Mouse (Mus musculus) thymus, adult 18-20 months (tissue): ENCODE measurements around the gene Map3k6.
A peak's percentile ranks its signal among the peaks of the same experiment; 100 is the strongest.

Experiments used
- DNase-seq, 2 experiments: peaks; one replicate each; pipeline ENCODE4 v3.0.0; 2022; ENCODE audit warnings: mixed read lengths in 2 of 2

Map3k6 gene

GRCm38 (mm10) chr4:133217641-133218040, 23.0 kb upstream of the Map3k6 start:
- peak in 1 of 2 experiments; percentile 27 for DNase-seq

GRCm38 (mm10) chr4:133218745-133219144, 21.9 kb upstream of the Map3k6 start:
- DNase-seq: no peak

GRCm38 (mm10) chr4:133220656-133221055, 20.0 kb upstream of the Map3k6 start:
- no peak for DNase-seq

DNA sequence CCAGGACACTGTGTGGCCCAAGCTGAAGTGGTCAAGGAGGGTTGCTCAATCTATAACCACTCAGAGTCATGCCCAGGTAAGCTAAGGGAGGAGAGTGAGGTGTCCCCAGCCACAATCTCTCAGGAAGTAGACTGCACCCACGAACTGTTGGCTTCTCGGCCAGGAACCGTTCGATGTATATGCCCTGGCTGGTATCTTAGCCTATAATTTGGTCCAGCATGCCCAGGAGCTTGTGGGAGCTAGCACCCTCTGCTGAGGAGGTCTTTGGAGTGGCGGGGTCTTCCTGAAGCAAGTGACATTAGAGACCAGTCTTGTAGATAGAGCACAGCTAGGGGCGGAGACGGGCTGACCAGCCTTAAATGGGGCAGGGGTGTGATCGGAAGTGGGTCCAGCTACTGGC, 18.9 kb upstream of the Map3k6 start:
- DNase-seq: no peak

DNA sequence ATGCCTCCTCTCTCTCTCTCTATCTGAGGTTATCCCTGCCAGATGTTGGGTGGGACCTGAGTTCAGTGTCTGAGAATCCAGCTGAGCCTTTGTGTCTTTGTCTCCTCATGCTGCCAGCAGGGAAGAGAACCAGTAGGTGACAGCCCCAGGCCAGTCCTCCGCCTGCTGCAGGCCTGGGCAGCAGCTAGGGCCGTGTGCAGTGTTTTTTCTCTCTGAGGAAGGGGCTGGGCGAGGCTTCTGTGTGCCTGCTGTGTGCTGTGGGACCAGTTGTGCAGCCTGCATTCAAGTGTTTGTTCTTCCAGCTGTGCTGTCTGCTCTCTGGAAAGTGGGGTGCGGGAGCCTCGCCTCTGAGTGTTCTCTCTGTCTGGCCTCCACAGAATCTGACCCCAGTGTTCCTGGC, 16.7 kb upstream of the Map3k6 start:
- no peak for DNase-seq

DNA sequence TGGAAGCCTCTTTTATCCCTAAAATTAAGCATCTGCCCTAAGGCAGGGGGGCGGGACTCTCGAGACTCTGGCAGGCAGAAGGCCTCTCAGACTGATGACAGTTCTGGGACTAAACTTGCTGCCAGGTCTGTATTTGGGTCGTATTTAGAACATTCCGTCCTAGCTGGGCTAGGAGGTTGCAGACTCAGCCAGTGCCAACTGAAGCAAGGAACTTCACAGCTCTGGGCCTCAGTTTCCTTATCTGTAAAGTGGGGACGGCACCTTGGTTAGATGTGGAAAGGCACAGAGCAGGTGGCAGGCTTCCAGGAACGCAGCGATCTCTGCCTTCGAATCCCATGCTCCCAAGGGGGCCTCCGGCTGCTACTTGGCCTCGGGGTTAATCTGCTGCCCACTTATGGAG, 14.5 kb upstream of the Map3k6 start:
- DNase-seq: no peak

DNA sequence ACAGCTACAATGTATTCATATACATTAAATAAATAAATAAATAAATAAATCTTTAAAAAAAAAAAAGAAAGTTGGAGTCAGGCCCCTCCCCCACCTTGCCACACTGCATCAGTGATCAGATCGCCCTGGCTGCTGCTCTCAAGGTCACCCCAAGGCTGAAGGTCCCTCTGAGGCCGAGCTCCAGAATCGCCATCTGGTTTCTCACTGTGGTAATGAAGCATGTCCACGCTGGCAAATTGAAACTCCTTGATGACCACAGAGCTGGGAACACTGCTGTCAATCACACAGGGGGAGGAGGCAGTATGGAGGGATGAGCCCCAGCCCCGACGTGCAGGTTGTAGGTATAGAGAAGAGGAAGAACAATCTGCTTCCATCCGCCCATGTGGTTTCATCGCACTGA, 13.0 kb upstream of the Map3k6 start:
- no peak for DNase-seq

DNA sequence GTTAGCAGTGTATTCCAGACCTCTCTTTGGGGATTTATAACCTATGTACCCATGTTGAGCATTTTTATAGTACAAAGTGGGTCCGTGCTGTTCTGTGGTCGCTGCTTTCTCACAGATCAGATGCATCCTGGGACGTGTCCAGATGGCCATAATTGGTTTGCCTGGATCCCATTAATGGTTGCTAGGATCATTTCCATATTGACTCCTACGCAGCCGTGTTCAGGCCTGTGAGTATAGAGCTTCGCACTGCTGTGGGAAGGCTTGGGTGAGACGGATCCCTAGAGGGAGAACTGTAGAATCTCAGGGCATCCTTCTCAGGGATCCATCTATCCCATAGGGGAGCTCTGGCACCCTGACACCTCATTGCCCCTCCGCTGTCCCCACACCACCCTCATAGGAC, 11.0 kb upstream of the Map3k6 start:
- DNase-seq: no peak

DNA sequence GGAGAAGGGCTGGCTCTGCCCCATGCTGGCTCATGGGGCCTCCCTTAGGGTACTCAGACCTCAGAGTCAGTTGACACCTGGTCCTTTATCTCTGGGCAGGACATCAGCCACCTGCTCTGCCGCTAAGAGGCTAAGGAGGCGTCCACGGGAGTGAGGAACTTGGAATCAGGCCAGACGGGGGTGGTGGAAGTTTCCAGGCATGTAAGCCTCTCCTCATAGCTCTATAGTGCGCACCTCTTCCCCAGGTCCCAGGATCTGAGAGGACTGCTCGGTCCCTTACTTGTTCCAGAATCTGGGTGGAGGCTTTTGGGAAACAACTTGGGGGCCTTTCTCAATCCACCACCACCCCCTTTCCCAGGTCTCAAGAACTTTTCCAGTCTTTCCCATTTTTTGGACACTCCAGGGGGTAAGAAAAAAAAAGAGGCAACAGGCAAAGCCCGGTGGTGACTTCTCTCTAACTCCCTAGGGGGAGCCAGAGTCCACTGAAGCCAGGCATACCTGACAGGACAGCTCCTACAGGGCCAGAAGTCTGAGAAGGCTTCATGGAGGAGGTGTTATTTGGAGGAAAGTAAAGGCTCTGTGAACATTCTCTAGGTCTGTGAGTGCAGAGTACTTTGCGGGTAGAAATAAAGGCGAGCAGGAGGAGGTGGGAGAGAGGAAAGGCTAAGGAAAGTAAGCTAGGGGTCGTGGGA, 7.2 kb upstream of the Map3k6 start:
- no peak for DNase-seq

DNA sequence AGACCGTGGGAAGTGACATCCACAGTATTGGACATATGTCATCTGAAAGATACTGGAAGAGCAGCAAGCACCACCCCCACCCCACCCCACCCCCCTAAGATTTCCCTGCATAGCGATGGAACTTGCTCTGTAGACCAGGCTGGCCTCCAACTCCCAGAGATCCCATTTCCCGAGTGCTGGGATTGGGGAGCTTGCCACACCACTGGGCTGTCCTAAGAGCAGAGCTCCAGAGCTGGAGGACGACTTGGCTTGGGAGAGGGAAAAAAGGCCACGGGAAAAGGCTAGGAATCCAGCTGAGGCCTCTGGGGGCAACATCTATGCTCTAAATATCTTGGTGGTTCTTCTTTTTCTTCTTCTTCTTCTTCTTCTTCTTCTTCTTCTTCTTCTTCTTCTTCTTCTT, 5.8 kb upstream of the Map3k6 start:
- no peak for DNase-seq

GRCm38 (mm10) chr4:133235415-133235814, 5.2 kb upstream of the Map3k6 start:
- no peak for DNase-seq

GRCm38 (mm10) chr4:133237911-133238310, 2.7 kb upstream of the Map3k6 start:
- DNase-seq: peak; percentile 43 to 57

DNA sequence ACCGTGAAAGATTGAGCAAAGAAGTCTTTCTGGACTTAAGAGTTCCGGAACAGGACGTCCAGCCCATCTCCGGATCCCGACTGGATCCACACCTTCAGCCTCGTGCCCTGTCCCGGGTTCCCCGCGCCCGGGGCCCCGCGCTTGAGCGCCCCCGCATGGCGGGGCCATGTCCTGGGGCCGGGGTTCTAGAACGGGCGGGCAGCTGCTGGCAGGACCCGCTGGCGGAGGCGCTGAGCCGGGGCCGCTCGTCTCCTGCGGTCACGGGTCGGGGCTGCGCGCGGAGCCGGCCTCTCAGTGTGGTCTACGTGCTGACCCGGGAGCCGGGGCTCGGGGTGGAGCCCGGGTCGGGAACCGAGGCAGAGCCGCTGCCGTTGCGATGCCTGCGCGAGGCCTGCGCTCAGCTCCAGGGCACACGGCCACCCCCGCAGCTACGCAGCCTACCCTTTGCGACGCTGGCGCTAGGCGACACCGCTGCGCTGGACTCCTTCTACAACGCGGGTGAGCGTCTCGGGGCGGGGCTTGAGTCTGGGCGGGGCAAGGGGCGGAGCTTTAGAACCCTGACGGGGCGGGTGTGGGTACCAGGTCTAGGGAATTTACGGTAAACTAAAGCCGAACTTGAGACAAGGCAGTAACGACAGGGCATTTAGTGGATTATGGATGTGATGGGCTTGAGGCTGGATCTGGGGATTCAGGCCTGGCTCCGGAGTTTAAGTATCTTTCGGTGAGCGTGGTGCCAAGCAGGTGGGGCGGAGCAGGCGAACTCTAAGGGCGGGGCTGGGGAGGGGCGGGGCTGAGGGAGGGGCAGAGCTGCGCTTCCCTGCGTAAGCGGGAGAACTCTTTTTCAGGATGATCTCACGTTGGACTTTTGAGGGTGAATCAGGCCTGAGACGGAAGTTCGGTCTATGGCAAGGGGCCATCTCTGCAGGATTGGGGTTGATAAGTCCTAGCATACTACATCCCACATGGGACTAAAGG, 603 bp downstream of the Map3k6 start:
- DNase-seq: peak; percentile 78 to 83

GRCm38 (mm10) chr4:133241910-133242309, 1.3 kb downstream of the Map3k6 start:
- DNase-seq: no peak

- DNase-seq: no peak
Measured at GRCm38 (mm10) chr4:133242710-133243109, 2.1 kb downstream of the Map3k6 start.

DNA sequence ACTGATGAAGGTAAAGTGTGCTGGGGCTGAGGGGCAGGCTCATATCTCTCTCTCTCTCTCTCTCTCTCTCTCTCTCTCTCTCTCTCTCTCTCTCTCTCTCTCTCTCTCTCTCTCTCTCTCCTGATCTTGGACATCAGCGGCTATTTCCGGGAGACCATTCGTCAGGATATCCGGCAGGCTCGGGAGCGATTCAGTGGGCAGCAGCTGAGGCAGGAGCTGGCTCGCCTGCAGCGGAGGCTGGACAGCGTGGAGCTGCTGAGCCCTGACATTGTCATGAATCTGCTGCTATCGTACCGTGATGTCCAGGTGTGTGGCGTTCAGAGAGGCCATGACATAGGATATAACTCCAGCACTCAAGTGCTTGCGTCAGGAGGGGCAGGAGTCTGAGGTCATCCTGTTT, 2.9 kb downstream of the Map3k6 start:
- no peak for DNase-seq

GRCm38 (mm10) chr4:133244289-133244688, 3.7 kb downstream of the Map3k6 start:
- DNase-seq: no peak

- DNase-seq: no peak
Measured at GRCm38 (mm10) chr4:133247072-133247471, 6.5 kb downstream of the Map3k6 start.

DNA sequence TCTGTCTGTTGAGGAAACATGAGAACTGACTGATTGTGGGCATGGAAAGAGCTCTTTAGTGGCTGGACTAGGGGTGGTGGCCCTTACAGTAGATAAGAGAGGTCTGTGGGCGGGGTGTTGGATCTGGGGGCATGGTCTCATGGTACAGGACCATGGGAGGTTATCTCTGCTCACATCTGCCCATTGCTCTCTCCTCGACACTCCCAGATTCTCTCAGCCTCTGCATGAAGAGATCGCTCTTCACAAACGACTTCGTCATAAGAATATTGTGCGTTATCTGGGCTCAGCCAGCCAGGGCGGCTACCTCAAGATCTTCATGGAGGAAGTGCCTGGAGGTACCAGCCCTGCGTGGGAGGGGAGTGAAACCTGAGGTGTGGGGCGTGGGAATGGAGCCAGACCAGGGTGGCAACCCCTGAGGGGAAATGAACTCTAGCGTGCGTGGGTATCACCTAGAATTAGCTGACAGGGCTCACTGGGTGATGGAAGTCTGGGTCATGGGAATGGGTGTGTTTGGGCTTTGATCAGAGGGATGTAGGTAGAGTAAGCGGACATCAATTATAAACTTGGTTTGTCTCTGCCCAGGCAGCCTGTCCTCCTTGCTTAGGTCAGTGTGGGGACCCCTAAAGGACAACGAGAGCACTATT, 7.3 kb downstream of the Map3k6 start:
- no peak for DNase-seq

GRCm38 (mm10) chr4:133250609-133251008, 10.0 kb downstream of the Map3k6 start:
- DNase-seq: peak; percentile 65 to 72

- DNase-seq: no peak
Measured at GRCm38 (mm10) chr4:133251214-133251613, 10.6 kb downstream of the Map3k6 start.

DNA sequence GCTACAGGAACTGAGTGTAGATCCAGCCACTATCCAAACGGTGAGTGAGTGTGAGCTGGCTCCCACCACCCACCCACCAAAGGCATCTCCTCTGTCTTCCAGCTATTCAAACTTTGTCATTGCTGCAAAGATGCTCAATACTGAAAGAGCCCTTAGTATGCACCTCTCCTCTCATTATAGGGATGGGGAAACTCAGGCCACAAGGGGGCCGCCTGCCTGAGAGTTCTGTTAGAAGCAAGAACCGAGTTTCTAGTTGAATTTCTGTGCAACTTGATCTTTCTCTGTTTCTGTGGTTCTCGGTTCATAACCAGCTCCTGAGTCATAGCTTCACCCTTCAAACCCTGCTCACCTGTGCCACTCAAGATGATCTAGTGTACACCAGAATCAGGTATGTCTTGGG, 11.5 kb downstream of the Map3k6 start:
- DNase-seq: no peak

DNA sequence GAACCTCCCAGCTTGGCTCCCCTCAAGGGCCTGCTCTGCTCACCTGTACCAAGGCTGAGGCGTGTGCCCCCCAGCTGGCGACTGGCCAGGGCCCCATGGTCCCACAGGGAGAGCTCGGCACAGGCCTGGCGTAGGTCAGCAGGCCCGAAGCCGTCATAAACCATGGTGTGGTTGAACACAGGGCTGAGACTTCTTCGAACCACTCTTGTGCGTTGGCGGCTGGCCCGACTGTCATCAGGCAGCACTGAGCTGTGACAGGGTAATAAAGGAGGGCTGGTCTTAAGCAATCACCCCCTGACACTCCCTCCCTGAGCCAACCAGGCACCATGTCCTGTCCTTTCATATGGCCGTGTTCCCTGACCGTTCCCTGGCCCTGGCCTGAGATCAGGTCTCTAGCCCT, 12.8 kb downstream of the Map3k6 start:
- no peak for DNase-seq

GRCm38 (mm10) chr4:133255392-133255791, 14.8 kb downstream of the Map3k6 start:
- DNase-seq: no peak
